Mouse (Mus musculus) cerebellum, adult 11 months (tissue): Measurements from ENCODE around the gene Cox17.

Experiments
- DNase-seq: peaks from one replicate; pipeline ENCODE4 v3.0.0; 2022

The Cox17 gene

DNA sequence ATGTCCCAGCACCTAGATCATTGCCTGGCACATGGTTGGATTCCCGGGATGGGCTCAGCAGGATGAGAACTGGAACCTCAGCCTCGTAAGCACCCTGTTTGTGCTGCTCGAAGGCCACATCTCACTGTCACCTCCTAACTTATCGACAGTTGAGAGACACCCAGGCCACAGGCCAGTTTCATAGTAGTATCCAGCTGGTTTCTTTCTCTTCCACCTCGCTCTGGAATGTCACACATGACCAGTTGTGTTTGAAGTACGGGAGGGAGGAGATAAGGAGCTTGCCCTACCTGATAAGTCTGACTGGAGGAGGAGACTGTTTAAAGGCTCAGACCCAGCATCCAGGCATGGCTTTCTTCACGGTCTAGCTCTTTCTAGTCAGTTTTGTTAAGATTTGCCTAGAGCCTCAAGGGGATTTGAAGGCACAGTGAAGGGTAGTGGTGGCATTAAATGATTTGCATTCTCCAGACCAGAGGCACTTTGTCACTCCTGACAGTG lies 3.6 kb downstream of the Cox17 start:
- DNase-seq: no peak

DNA sequence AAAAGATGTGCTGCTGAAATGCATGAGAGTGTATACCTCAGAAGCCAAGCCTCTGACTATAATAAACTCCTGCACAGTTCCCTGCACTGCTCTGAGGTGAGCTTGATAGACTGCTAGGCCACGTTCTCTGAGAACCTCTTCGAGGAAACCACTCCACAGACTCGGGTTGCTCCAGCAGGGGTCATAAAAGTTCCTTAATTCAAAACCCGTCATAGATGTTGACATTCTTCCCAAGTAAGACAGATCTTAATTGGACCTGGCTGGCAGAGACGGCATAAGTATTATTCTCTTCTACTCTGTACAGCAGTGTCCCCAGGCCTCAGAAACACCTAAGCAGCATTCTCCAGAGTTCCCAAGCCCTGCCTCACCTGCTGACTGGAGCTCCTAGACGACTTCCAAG lies 4.1 kb downstream of the Cox17 start:
- DNase-seq: no peak

DNA sequence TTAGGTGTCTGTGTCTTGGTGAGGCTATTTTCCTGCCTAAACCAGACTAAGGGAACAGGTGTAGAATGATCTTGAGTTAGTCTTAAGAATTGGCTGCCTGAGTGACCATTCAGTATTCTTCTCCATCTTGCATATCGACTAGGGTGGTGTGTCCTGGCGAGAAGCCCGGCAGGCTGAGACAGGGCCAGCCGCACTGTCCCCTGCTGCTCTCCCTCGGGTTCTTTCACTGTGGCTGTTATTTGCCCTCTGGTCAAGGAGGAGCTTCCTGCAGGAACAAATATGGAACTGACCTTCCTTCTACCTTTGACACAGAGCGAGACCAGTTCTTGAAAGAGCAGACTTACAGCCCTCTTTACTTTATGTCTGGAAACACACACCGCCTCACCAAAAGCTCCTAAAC lies 5.2 kb downstream of the Cox17 start:
- no peak for DNase-seq

DNA sequence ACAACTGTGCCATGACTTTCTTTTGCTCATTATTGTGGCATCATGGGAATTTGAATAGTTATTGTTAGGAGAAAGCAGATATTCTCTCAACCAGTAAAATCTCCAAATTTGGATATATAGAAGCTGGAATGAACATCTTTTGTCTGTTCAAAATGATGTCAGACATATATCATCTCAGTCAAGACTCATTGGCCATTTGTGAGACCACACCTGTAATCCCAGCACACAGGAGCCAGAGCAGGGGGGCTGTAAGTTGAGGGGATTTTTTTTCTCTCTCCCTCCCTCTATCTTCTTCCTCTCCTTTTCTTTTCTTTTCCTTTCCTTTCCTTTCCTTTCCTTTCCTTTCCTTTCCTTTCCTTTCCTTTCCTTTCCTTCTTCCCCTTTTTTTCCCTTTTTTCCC lies 6.1 kb downstream of the Cox17 start:
- no peak for DNase-seq

DNA sequence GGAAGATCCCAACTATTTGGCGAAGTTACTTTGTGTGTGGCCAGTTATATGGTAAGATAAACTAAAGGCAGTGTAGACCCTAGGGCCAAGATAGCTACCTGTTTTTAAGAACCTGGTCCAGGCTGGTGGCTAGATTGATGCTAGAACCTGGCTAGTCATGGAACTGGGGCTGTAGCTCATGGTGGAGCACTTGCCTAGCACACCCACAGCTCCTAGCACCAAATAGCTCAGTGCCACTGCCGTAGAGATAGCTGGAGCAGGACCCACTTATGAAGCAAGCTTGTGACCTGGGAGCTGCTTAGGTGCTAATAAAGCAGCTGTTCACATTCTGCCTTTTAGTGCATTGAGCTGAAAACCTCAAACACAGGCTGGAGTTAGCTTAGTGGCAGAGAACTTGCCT lies 6.9 kb downstream of the Cox17 start:
- no peak for DNase-seq

DNA sequence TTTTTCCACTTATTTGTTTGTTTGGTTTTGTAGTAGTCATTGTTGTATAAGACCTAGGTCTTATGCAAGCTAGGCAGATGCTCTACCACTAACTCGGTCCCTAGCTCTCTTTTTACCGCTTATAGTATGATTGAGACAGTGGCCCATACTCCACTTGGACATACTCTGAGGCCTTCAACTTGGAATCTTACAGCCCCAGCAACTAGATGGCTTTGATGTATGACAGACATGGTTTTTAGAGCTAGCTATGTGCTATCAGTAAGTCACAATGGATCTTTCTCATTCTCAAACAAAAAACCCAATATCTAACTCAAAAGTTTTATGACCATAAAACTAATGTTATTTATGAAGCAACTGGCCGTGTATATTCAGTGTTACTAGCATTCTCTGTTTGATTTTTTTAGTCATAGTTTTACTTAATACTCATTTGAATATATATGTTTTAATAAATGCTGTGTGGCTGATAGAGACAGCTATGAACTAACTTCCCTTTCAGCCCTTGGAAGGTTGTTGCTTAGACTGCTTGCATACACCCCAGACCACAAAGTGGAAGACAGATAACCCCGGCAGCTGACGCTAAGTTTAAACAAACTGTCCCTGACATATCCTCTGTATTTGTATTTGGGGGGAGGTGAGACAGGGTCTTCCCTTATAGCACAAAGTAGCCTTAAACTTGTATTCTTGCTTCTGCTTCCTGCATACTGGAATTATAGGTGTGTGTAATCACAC lies 7.6 kb downstream of the Cox17 start:
- no peak for DNase-seq

DNA sequence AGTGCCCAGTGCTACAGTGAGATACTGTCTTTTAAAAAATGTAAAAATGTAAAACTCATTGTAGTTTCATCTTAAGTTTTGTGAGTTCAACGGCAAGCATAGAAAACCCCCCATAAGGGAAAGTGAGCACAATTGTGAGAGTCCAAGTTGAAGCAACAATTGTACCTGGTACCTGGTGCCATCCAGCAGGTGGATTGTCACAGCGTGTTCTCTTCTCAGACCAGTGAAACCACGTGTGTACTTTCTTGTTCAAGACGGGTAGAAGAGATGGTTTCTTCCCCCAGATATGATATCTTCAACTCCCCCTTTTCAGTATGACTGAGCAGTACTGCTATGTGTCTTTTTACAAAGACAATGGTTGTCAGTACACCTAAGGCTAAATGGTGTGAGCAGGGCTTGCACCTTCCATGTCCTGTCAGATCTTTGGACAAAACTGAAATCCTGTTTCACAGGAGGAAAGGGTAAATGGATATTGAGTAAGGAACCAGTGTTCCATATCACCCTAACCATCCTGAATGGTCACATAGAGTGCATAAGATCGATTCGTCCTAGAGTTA lies 11.5 kb downstream of the Cox17 start:
- DNase-seq: no peak

DNA sequence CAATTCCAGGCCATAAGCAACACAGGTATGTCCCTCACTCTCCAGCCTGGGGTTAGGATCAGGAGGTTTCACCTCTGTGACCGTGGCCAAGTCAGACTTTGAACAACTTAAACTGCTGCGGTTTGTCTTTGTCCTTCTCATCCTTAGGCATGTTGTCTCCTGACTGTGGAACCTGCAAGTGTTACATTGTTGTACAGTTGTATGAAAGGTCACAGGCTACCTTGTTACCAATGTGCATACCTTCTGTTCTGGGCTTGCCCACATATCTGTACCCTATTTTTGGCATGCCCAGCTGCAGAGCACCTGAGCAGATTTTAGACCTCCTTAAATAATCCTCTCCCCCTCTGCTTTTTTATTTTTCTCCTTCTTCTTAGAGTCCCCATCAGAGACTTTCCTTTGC lies 12.4 kb downstream of the Cox17 start:
- DNase-seq: no peak

DNA sequence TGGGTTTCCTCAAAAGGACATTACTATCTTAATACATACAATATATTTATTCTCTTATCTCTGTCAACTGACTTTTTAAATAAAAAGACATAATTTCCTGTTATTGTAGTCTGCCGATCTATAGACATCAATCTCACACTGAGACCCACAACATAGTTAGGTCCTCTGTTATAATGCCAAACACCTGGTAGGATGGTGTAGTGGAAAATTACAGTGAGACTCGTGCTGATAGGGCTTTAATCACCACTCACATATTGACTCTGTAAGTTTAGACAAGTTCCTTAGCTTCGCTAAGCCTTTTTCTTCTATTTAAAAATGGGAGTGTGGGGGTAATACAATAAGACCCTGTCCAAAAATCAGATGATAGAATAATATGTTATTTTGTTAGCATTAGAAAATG lies 13.1 kb downstream of the Cox17 start:
- DNase-seq: no peak

DNA sequence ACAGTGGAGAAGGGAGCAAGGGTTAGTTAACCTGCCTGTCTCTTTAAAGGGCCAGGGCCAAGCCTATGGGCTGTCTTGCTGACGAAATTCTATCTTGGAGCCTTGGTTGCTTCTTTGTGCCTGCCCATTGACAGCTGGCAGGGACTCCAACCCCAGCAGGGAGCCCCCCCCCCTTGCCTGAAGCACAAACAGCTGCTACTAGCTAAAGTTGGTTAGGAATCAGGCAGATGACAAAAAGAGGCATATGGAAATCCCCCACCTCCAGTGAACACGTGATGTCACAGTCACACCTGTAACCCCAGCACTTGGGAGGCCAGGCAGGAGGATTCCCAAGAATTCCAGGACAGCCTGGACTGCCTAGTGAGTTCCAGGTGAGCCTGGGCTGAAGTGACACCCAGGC lies 13.5 kb downstream of the Cox17 start:
- no peak for DNase-seq

DNA sequence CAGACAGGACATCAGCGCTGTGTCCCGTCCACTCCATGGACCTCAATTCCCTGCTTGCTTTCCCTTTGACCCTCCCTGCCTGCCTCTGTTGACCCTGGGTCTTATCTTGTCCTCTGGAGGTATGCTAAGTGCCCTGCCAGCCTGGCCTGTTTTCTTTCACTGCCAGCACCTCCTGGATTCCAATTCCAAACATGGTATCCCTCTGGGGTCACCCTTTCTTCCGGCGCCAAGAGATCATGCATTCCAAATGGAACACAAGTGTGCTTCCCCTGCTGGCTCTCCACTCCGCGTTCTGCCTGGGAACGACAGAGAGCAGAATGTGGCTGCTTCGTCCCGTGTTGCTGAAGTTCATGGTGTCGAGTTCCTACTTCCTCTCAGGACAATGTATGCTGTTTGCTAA lies 15.1 kb downstream of the Cox17 start, which contains the start of gene Popdc2:
Popdc2 (plus strand) TSS at position 277 of the 400 bp plus-strand sequence.
- no peak for DNase-seq

DNA sequence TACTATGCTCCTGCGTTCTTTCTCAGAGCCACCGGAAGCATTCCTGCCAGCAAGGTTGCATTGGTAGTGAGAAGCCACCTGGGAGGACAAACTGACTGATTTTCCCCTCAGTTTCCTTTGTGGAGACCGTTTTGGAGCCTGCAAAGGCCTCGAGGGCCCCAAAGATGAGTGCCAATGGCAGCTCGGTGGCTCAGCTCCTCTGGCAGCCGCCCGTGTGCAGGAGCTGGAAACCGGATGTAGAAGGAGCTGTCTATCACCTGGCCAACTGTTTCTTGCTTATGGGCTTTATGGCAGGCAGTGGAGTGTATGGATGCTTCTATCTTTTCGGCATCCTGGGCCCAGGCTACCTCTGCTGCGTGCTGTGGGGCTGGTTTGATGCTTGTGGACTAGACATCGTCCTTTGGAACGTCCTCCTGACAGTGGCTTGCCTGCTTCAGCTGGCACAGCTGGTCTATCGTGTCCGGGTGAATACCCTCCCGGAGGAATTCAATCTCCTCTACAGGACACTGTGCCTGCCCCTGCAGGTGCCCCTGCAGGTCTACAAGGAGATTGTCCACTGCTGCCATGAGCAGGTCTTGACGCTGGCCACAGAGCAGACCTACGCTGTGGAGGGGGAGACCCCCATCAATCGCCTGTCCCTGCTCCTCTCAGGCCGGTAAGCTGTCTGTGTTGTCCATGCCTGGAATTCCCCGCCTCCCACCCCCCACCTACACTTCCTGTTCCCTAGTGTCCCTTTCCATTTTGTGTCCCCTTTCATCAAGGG lies 15.9 kb downstream of the Cox17 start:
- no peak for DNase-seq

DNA sequence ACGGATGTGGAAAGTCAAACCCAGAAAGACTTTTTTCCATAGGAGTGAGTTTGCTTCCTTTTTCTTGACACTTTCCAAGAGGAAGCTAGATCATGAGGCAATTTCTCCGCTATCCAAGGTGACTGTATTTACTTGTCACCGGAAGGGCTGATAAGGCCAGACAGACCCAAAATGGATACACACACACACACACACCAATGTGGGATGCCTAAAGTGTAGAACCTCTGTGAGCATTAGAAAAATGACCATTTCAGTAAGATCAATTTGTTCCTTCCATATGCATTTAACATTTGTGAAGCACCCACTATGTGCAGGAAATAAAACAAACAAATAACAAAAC lies 16.4 kb downstream of the Cox17 start:
- DNase-seq: no peak

DNA sequence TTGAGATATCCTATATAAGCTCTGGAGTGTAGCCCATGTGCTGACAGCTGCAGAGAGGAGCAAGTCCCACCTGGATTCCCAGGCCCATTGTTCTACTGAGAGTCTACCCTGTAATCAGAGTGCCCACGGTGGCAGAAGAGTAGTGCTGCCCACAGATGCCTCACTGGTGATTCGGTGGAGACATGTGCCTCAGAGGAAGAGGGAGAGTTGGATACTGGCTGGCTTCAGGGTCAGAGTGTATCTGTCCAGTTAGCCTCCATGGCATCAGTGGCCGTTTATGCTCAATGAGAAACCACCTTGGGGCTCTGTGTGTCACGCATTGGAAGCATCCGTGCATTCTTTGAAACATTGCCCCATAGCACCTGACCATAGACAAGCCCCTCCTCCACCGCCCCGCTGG lies 16.9 kb downstream of the Cox17 start:
- DNase-seq: no peak

DNA sequence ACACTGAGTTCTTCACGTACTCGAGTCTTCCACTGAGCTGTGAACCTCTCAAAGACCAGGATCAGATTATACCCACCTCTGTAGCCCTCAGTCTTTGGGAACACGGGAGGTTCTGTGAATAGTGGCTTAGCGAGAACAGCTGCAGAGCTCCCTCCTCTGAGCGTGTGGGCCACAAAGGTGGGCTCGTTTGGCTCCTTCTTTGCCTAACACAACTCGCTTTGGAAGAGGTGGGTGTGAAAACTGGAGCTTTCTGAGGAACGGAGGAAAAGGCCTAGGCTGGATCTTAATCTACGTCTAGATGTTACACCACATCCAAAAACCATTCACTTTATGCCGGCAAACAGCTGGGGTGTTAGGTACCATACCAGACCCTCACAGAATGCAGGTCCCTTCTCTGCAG lies 18.6 kb downstream of the Cox17 start:
- DNase-seq: no peak

DNA sequence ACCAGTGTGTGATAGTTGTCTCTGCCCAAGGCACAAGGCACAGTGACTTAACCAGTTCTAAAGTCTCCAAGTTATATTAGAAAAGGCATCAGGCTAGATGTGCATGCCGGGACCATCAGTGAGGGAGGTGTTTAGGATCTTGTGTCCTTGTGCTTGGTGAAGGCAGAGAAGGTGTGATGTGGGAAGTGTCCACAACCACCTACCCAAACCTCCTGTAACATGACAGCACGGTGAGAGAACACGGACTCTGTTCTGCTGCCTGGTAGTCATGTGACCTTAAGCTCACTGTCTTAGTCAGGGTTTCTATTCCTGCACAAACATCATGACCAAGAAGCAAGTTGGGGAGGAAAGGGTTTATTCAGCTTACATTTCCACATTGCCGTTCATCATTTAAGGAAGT lies 19.4 kb downstream of the Cox17 start:
- no peak for DNase-seq

DNA sequence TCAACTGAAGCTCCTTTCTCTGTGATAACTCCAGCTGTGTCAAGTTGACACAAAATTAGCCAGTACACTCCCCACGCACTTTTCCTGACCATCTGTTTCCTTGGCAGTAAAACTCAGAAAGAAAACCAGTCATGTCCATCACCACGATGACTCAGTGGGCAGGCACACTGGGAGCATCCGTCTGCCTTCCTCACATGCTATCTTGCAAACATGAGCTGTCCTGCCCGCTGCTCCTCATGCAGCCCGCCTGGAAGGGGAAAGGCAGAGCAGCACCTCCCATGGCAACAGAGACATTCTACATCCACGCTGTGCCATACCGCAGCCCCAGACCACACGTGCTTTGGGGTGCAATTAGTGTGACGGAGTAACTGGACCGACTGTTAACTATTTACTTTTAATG lies 21.5 kb downstream of the Cox17 start:
- DNase-seq: peak; percentile 18

DNA sequence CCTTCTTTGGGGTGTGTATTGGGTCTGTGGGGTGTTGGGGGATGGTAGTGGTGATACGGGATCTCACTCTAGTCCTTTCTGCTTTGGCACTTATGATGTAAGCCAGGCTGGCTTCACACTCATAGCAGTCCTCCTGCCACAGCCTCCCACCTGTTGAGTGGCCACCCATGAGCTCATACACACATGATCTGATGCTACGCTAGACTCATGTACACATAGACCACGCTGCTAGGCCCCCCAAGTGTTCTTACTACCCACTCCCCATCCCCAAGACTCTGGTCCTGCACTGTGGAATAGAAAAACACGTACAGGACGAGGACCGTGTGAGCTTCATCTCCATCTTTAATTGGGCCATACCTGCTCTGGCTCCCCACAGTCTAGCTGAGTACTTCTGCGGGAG lies 22.2 kb downstream of the Cox17 start:
- no peak for DNase-seq

DNA sequence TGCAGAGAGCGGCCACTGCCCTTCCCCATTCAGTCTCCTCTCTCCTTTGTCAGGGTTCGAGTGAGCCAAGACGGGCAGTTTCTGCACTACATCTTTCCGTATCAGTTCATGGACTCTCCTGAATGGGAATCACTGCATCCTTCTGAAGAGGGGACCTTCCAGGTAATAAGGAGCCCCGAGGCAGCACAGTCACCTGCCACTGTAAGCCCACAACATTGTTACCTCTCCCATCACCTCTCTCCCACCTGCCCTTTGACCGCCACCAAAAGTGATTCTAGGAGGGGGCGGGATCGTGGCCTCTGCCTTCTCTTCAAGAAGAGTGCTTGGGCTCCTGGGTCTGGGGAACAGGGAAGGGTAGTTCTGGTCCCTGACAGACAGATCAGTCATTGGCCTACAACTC lies 22.6 kb downstream of the Cox17 start:
- DNase-seq: no peak

DNA sequence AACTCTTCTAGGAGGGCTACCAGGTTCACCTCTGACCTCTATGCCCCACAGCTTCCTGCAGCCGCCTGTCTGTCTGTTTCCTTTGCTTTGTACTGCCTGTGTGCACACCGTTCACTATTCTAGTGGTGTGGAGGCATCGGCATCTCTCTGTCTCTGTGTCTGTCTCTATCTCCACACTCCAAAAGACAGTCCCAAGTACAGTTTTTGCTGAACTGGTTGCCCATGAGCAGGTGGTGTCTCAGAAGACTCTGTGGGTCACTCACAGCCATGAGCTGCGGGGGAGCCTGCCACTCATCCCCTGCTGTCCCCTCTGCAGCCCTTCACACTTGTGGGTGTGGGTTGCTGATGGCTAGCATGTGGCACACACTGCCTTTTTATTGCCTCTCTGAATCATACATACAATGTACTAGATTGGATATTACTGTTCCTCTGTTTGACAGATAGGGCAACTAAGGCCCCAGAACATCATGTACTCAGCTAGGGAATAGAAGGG lies 23.2 kb downstream of the Cox17 start:
- no peak for DNase-seq

DNA sequence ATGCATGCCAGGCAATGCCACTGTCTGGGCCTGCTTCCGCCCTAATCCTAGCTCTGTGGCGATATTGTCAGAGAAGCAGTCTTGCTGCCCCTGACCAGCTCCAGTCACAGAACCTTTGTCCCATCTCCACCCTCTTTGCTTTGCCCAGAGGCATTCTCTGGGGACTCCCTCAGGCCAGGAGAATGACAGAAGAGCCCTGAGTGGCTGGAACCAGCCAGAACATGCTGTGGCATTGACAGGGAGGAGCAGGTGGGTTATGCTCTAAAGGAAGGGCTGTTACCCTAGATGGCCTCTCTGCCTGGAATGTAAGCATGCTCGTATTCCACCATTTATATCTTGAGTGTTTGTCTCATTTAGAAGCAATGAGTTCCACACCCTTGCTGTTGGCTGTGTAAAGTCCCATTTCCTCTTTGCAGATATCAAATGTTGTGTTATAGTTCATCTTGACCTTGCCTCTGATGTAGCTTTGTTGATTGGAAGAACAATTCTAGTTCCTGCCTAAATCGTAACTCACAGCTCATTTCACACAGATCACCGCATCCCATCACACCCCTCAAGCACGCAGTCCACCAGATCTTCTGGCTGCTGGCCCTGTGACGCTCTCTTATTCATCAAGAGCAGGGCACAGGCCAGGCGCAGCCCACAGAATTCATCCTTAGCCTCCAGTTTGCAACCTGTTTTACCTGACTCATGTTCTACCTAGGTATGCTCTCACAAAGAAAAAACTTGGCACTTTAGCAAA lies 24.0 kb downstream of the Cox17 start:
- no peak for DNase-seq

DNA sequence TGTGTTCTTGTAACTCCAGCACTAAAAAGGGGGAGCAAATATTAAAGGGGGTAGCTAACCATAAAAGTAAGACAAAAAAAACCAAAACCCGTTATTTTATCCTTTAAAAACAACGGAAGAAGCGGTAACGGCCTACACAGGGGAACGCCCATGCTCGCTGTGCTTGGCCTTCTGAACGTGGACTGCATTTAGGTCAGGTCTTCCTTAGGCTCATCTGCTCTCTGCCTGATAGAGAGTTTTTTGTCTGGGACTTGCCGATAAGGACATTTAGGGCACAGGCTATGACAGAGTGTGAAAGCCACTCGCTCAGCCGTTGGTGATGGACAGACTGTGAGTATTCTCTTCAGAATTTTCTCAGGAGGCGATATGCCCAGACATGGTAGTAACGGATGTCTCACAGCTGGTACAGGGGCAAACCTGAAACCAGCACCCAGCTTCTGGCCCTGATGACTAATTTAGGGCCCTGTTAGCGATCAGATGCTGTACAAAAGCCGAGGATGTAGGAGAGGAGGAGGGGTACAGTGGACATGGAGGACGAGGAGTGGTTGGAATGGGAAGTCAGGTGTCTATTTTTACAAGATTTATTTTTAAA lies 25.0 kb downstream of the Cox17 start:
- no peak for DNase-seq

DNA sequence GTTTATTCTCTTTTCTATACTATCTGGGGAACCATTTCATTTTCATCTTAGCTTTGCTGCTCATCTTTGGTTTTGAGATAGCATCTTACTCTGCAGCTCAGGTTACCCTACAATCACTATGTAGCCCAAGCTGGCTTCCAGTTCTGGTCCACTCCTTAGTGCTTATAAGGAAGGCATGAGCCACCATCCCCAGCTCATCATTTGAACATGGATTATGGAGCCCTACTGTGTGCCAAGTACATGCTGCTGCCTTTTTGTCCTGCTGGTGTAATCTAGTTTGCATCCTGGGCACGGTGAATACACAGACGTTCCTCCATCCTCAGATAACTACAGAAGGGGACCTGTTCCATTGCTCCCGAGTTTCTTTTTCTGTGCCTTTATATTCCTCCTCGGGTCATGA lies 26.1 kb downstream of the Cox17 start:
- DNase-seq: no peak
